Mouse (Mus musculus) testis, adult 2 months (tissue): ENCODE measurements around the gene Aim2. TPM values are rescaled to one million over a fixed set of nuclear protein-coding genes. Genes with fewer than 3 reads are reported as not detected.
A peak's percentile ranks its signal among the peaks of the same experiment; 100 is the strongest.
"Not testable (repeated sequence)": the region's sequence is repeated elsewhere in the genome, so short reads cannot be mapped to it uniquely, and the experiment has no call there.

ENCODE experiments used
- H3K27ac ChIP-seq: fragments of 200-500 bp; 2 replicates; pipeline ENCODE4 v1.5.1; 2012; ENCODE audit warnings: low read depth, low read length; ENCODE audit not compliant: control insufficient read depth, insufficient read depth
- H3K27me3 ChIP-seq: fragments of 200-500 bp; 2 replicates; pipeline ENCODE4 v1.6.1; 2012; ENCODE audit warnings: mild to moderate bottlenecking, low read length, moderate library complexity; ENCODE audit not compliant: control insufficient read depth, insufficient read depth
- H3K36me3 ChIP-seq: fragments of 200-500 bp; 2 replicates; pipeline ENCODE4 v1.6.1; 2012; ENCODE audit warnings: mild to moderate bottlenecking, low read length; ENCODE audit not compliant: control insufficient read depth, insufficient read depth
- H3K4me1 ChIP-seq: fragments of 200-500 bp; 2 replicates; pipeline ENCODE4 v1.6.1; 2012; ENCODE audit warnings: low read length; ENCODE audit not compliant: control insufficient read depth, insufficient read depth
- H3K4me3 ChIP-seq: fragments of 200-500 bp; 2 replicates; pipeline ENCODE4 v1.5.1; 2012; ENCODE audit warnings: low read depth, mild to moderate bottlenecking, low read length, moderate library complexity, mixed read lengths; ENCODE audit not compliant: control insufficient read depth
- CTCF ChIP-seq: fragments of 200-500 bp; IDR thresholded peaks from 2 replicates; pipeline ENCODE4 v1.5.1; 2012; ENCODE audit warnings: low read depth, mild to moderate bottlenecking, inconsistent platforms, low read length, moderate library complexity; ENCODE audit not compliant: control insufficient read depth, insufficient read depth, insufficient replicate concordance
- POLR2A ChIP-seq: fragments of 200-500 bp; IDR thresholded peaks from 2 replicates; pipeline ENCODE4 v1.6.1; 2012; ENCODE audit warnings: low read depth, mild to moderate bottlenecking, inconsistent platforms, low read length, moderate library complexity; ENCODE audit not compliant: control insufficient read depth
- polyA plus RNA-seq: library from polyadenylated mRNA; depleted of rRNA; stranded (reverse); fragments of >200 nt; gene quantifications from 2 replicates; pipeline ENCODE4 v1.2.3, GENCODE M21; 2012

Gene Aim2
- polyA plus RNA-seq, 1 experiment = 0.27 TPM

DNA sequence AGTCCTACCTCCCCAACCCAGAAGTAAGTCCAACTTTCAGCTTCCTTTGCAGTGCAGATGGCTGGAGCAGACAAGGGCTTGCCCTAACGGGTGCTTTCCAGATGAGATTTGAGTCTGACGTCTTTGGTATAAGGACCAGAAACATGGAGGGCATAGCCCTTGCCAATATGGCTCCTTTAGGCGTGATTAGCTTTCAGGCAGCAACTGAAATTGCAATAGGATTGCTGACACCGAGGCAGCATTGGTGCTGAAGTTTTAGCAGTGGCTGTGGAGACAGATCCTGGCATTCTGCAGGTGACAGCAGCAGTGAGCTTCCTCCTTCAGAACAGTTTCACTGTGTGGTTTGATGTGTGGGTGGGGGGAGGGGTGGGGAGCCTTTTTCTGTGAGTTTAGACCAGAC is 90.5 kb downstream of the Aim2 start:
- H3K36me3 ChIP-seq = no peaks in the 10 kb centered on the region
- TF ChIP-seq CTCF (no peak), POLR2A (no peak)
- H3K27ac ChIP-seq = no peak overlapping the region
- H3K4me3 ChIP-seq = no peak overlapping the region
- H3K27me3 ChIP-seq = no peaks in the 10 kb centered on the region
- H3K4me1 ChIP-seq = no peaks in the 10 kb centered on the region

DNA sequence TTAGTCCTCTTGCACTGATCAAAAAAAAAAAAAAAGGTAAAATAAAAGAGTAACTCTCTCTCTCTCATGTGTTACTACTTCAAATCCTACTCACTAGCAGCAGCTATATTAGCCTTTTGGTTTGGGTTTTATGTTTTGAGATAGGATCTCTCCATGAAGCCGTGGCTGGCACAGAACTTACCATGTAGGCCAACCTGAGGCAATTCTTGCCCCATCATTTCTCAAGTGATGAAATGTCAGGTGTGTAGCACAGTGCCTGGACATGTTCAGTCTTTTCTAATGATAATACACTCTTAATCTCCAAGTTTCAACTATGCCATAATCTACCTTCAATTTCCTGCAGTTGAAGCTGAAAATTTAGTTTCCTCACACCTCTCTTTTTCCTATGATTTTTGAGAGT is 92.4 kb downstream of the Aim2 start:
- no peaks in the 10 kb centered on the region for H3K36me3 ChIP-seq
- no peak for TF ChIP-seq POLR2A
- no peak for TF ChIP-seq CTCF
- no peaks in the 10 kb centered on the region for H3K4me1 ChIP-seq
- H3K4me3 ChIP-seq = no peak overlapping the region
- no peaks in the 10 kb centered on the region for H3K27me3 ChIP-seq
- no peak overlapping the region for H3K27ac ChIP-seq

DNA sequence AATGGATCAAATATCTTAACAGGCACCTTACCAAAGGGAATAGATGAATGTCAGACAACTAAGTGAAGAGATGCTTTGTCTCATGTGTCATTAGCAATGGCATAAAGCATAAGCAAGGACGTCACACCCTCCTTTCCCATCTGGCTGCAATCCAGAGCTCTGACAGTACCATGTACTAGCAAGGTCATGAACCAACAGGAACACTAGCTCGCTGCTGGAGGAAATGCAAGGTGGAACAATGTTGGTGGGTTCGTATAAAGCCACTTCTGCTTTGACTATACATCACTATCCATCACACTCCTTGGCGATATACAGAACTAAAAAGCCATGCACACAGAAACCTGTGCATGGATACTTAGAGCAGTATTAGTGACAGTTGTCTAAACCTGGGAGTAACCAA is 96.4 kb downstream of the Aim2 start:
- no peaks in the 10 kb centered on the region for H3K36me3 ChIP-seq
- no peak overlapping the region for H3K4me3 ChIP-seq
- no peaks in the 10 kb centered on the region for H3K27me3 ChIP-seq
- TF ChIP-seq CTCF = no peak
- TF ChIP-seq POLR2A = no peak
- H3K27ac ChIP-seq = no peak overlapping the region
- no peaks in the 10 kb centered on the region for H3K4me1 ChIP-seq

GRCm38 (mm10) chr1:173450621-173451020 is 99.9 kb downstream of the Aim2 start:
- H3K27me3 ChIP-seq = no peaks in the 10 kb centered on the region

DNA sequence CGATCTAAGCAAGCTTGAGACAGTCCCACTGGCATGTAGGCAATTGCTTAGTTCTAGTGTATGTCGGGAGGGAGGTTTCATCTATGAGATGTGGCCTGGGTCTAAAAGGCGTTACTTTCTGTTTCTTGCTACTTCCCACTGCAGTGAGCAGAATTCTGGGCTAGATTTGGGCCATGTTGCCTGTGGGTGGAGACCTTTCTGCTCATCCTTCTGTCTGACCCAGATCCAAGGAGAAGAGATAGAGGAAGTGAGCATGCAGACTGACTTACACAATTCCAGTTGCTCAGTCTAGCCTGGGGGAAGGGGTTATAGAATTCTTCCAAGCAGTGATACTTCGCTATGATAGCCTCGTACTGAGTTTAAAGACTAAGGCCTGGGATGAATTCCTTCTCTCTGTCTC is 101.0 kb downstream of the Aim2 start:
- no peaks in the 10 kb centered on the region for H3K4me1 ChIP-seq
- no peaks in the 10 kb centered on the region for H3K36me3 ChIP-seq
- no peak overlapping the region for H3K4me3 ChIP-seq
- TF ChIP-seq CTCF (no peak), POLR2A (no peak)
- H3K27ac ChIP-seq = no peak overlapping the region
- no peaks in the 10 kb centered on the region for H3K27me3 ChIP-seq

More at GRCm38 (mm10) chr1:173450621-173451020, 99.9 kb downstream of the Aim2 start:
- Histone ChIP-seq H3K27ac (no peak overlapping the region), H3K36me3 (no peaks in the 10 kb centered on the region), H3K4me3 (no peak overlapping the region), H3K4me1 (no peaks in the 10 kb centered on the region)
- TF ChIP-seq POLR2A (no peak), CTCF (no peak)

- Histone ChIP-seq H3K4me1 (no peaks in the 10 kb centered on the region), H3K27me3 (no peaks in the 10 kb centered on the region), H3K4me3 (no peak overlapping the region), H3K27ac (no peak overlapping the region), H3K36me3 (no peaks in the 10 kb centered on the region)
- TF ChIP-seq POLR2A = no peak
- TF ChIP-seq CTCF = peak; percentile 19; the same call in 1 of the 2 replicates
These were observed 105.6 kb downstream of the Aim2 start for GRCm38 (mm10) chr1:173456139-173456754.

GRCm38 (mm10) chr1:173456761-173457160 is 106.1 kb downstream of the Aim2 start:
- H3K4me1 ChIP-seq = no peaks in the 10 kb centered on the region
- no peak overlapping the region for H3K27ac ChIP-seq
- H3K36me3 ChIP-seq = no peaks in the 10 kb centered on the region
- TF ChIP-seq POLR2A = no peak
- TF ChIP-seq CTCF = no peak
- H3K27me3 ChIP-seq = no peaks in the 10 kb centered on the region
- H3K4me3 ChIP-seq = no peak overlapping the region

DNA sequence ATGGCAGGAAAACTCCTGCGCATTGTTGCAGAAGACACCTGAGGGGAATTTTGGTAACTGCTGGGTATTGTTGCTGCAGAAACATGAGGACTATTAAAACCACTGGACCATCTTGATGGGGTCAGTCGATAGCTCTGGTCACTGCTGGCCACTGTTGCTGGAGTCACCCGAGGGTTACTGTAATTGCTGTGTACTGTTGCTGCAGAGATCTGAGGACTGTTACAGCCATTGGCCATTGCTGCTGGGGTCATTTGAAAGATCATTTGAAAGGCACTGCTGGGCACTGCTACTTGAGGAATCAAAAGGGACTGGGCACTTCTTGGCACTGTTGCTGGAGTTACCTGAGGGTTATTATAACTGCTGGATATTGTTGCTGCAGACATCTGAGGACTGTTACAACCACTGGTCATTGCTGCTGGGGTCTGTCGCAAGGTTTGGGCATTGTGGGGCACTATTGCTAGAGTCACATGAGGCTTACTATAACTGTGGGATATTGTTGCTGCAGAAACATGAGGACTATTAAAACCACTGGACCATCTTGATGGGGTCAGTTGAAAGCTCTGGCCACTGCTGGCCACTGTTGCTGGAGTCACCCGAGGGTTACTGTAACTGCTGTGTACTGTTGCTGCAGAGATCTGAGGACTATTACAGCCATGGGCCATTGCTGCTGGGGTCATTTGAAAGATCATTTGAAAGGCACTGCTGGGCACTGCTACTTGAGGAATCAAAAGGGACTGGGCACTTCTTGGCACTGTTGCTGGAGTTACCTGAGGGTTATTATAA is 129.9 kb downstream of the Aim2 start:
- not testable (repeated sequence) for H3K4me3 ChIP-seq, H3K27ac ChIP-seq, H3K4me1 ChIP-seq, H3K36me3 ChIP-seq, H3K27me3 ChIP-seq

- H3K4me3 ChIP-seq, H3K27me3 ChIP-seq, H3K27ac ChIP-seq, H3K4me1 ChIP-seq, H3K36me3 ChIP-seq: not testable (repeated sequence)
These were observed 130.5 kb downstream of the Aim2 start for GRCm38 (mm10) chr1:173481182-173481574.

GRCm38 (mm10) chr1:173490812-173491480 is 140.3 kb downstream of the Aim2 start, which contains the start of gene Ifi206:
Gene Ifi206, minus strand, starts transcription at chr1:173491041.
- not testable (repeated sequence) for H3K4me3 ChIP-seq, H3K4me1 ChIP-seq, H3K36me3 ChIP-seq, H3K27ac ChIP-seq, H3K27me3 ChIP-seq
